Mouse (Mus musculus): ENCODE results near the gene Mterf1b. TPM values are rescaled to one million over a fixed set of nuclear protein-coding genes. Genes with fewer than 3 reads are reported as not detected.

Mterf1b gene
- polyA plus RNA-seq, 1 experiment from 2014 or later, result 2.4 TPM

- no peak overlapping the region for H3K27ac ChIP-seq
Observed at GRCm38 (mm10) chr5:4232163-4232562, 40.0 kb downstream of the Mterf1b start.

GRCm38 (mm10) chr5:4234505-4234904 is 42.3 kb downstream of the Mterf1b start:
- 85% methylated on average over 2 of the region's 2 CpGs for WGBS
- H3K4me1 ChIP-seq (replicated peaks; ENCODE audit: control insufficient read depth, insufficient read depth, low read length), result no peaks in the 10 kb centered on the region
- H3K36me3 ChIP-seq (replicated peaks; ENCODE audit: control insufficient read depth, insufficient read depth), result no peaks in the 10 kb centered on the region
- H3K9ac ChIP-seq, result no peak overlapping the region
- H3K27ac ChIP-seq, result no peak overlapping the region
- DNase-seq (ENCODE audit: low spot score) (no peak), ATAC-seq (ENCODE audit: low FRiP score) (no peak)
- H3K4me3 ChIP-seq (replicated peaks; ENCODE audit: low read length), result no peak overlapping the region
- no peak overlapping the region for H3K4me2 ChIP-seq (replicated peaks)
- H3K9me3 ChIP-seq (ENCODE audit: control insufficient read depth, low read length), result no peaks in the 10 kb centered on the region
- no peaks in the 10 kb centered on the region for H3K27me3 ChIP-seq (ENCODE audit: control insufficient read depth, insufficient read depth, low read length)

More at GRCm38 (mm10) chr5:4232163-4232562, 40.0 kb downstream of the Mterf1b start:
- H3K27me3 ChIP-seq (ENCODE audit: control insufficient read depth, insufficient read depth, low read length), result no peaks in the 10 kb centered on the region
- no peak overlapping the region for H3K4me2 ChIP-seq (replicated peaks)
- ATAC-seq (ENCODE audit: low FRiP score) (no peak), DNase-seq (ENCODE audit: low spot score) (no peak)
- H3K9ac ChIP-seq, result no peak overlapping the region
- H3K4me1 ChIP-seq (replicated peaks; ENCODE audit: control insufficient read depth, insufficient read depth, low read length), result no peaks in the 10 kb centered on the region
- no peaks in the 10 kb centered on the region for H3K9me3 ChIP-seq (ENCODE audit: control insufficient read depth, low read length)
- H3K4me3 ChIP-seq (replicated peaks; ENCODE audit: low read length), result no peak overlapping the region
- WGBS, result 84% methylated on average over 2 of the region's 2 CpGs
- H3K36me3 ChIP-seq (replicated peaks; ENCODE audit: control insufficient read depth, insufficient read depth), result no peaks in the 10 kb centered on the region

GRCm38 (mm10) chr5:4240120-4240519 is 48.0 kb downstream of the Mterf1b start:
- DNase-seq (ENCODE audit: low spot score) (no peak), ATAC-seq (ENCODE audit: low FRiP score) (no peak)
- 49% methylated on average over 2 of the region's 2 CpGs for WGBS
- H3K9ac ChIP-seq, result no peak overlapping the region
- no peaks in the 10 kb centered on the region for H3K27me3 ChIP-seq (ENCODE audit: control insufficient read depth, insufficient read depth, low read length)
- no peaks in the 10 kb centered on the region for H3K4me1 ChIP-seq (replicated peaks; ENCODE audit: control insufficient read depth, insufficient read depth, low read length)
- no peak overlapping the region for H3K27ac ChIP-seq
- no peaks in the 10 kb centered on the region for H3K36me3 ChIP-seq (replicated peaks; ENCODE audit: control insufficient read depth, insufficient read depth)
- H3K4me3 ChIP-seq (replicated peaks; ENCODE audit: low read length), result no peak overlapping the region
- no peak overlapping the region for H3K4me2 ChIP-seq (replicated peaks)
- no peaks in the 10 kb centered on the region for H3K9me3 ChIP-seq (ENCODE audit: control insufficient read depth, low read length)

- no peak overlapping the region for H3K4me3 ChIP-seq (replicated peaks; ENCODE audit: low read length)
- H3K36me3 ChIP-seq (replicated peaks; ENCODE audit: control insufficient read depth, insufficient read depth), result no peaks in the 10 kb centered on the region
- H3K27me3 ChIP-seq (ENCODE audit: control insufficient read depth, insufficient read depth, low read length), result no peaks in the 10 kb centered on the region
- no peak overlapping the region for H3K27ac ChIP-seq
- H3K4me1 ChIP-seq (replicated peaks; ENCODE audit: control insufficient read depth, insufficient read depth, low read length), result no peaks in the 10 kb centered on the region
- no peak for ATAC-seq (ENCODE audit: low FRiP score)
- no peaks in the 10 kb centered on the region for H3K9me3 ChIP-seq (ENCODE audit: control insufficient read depth, low read length)
- WGBS, result 88% methylated on average over 3 of the region's 3 CpGs
- H3K4me2 ChIP-seq (replicated peaks), result no peak overlapping the region
- no peak overlapping the region for H3K9ac ChIP-seq
- no peak for DNase-seq (ENCODE audit: low spot score)
Observed at GRCm38 (mm10) chr5:4245004-4245403, 52.8 kb downstream of the Mterf1b start.

DNA sequence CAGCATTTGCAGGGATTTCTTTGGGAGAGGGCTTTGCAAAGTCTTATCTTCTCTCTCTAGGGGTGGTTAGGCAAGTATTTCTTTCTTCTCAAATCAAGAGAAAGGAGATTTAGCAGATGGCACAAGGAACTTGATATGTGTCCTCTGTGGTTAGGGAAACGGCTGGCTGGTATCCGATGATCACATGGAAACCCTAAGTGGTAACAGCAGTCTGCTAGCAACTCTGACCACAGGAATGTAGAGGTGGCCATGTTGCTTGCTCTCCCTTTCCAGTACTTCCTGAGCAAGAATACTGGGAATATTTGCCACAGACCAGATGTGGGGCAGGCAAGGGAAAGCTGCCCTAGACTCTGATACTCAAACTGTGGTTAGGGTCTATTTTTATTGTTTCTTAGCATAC is 53.9 kb downstream of the Mterf1b start:
- no peak for DNase-seq (ENCODE audit: low spot score)
- H3K4me3 ChIP-seq (replicated peaks; ENCODE audit: low read length), result no peak overlapping the region
- no peak for ATAC-seq (ENCODE audit: low FRiP score)
- no peak overlapping the region for H3K4me2 ChIP-seq (replicated peaks)
- H3K27ac ChIP-seq, result no peak overlapping the region
- no peaks in the 10 kb centered on the region for H3K36me3 ChIP-seq (replicated peaks; ENCODE audit: control insufficient read depth, insufficient read depth)
- H3K27me3 ChIP-seq (ENCODE audit: control insufficient read depth, insufficient read depth, low read length), result no peaks in the 10 kb centered on the region
- H3K9me3 ChIP-seq (ENCODE audit: control insufficient read depth, low read length), result no peaks in the 10 kb centered on the region
- 83% methylated on average over 2 of the region's 2 CpGs for WGBS
- H3K9ac ChIP-seq, result no peak overlapping the region
- no peaks in the 10 kb centered on the region for H3K4me1 ChIP-seq (replicated peaks; ENCODE audit: control insufficient read depth, insufficient read depth, low read length)

Other genes starting within 250 kb of the Mterf1b start
- gene Cyp51, start 87.6 kb upstream of the Mterf1b start, polyA plus RNA-seq (2014; fragmentation: Nextera tagmentation; extraction: Ambion mirVana), result 180 and 206 TPM in 2 replicates